Mouse (Mus musculus) myocyte (in vitro differentiated cells): ENCODE measurements around the gene Sys1. TPM values are rescaled to one million over a fixed set of nuclear protein-coding genes. Genes with fewer than 3 reads are reported as not detected.

Experiments
- H3K27me3 ChIP-seq: one replicate; pipeline ENCODE4 v1.6.1; 2011; ENCODE audit not compliant: control insufficient read depth, insufficient read depth, insufficient read length
- H3K36me3 ChIP-seq: one replicate; pipeline ENCODE4 v1.6.1; 2011; ENCODE audit not compliant: control insufficient read depth, insufficient read depth
- H3K4me2 ChIP-seq: one replicate; pipeline ENCODE4 v1.6.1; 2011; ENCODE audit warnings: low read depth, control low read depth
- H3K4me3 ChIP-seq: one replicate; pipeline ENCODE4 v1.5.1; 2011; ENCODE audit warnings: mild to moderate bottlenecking, control low read depth, moderate library complexity
- H3K79me2 ChIP-seq: one replicate; pipeline ENCODE4 v1.6.1; 2011; ENCODE audit not compliant: control insufficient read depth, insufficient read depth
- H3ac ChIP-seq: one replicate; pipeline ENCODE4 v1.6.1; 2011; ENCODE audit not compliant: control insufficient read depth, insufficient read length
- CEBPB ChIP-seq: IDR thresholded peaks from 2 replicates; pipeline ENCODE4 v1.6.1; 2011; ENCODE audit warnings: mild to moderate bottlenecking, moderate library complexity; ENCODE audit not compliant: poor library complexity, insufficient read depth, severe bottlenecking
- E2F4 ChIP-seq: IDR thresholded peaks from one replicate; pipeline ENCODE4 v1.6.1; 2011; ENCODE audit warnings: mild to moderate bottlenecking, control low read depth, moderate library complexity; ENCODE audit not compliant: insufficient read depth
- MAX ChIP-seq: IDR thresholded peaks from one replicate; pipeline ENCODE4 v1.6.1; 2011; ENCODE audit warnings: low read depth, mild to moderate bottlenecking, control low read depth
- MYOD1 ChIP-seq, 3 experiments: IDR thresholded peaks; one replicate each; pipeline ENCODE4 v1.6.1; 2011; ENCODE audit warnings: control low read depth in 2 of 3, low read depth in 2 of 3, mild to moderate bottlenecking in 2 of 3, moderate library complexity in 1 of 3; ENCODE audit not compliant: insufficient read length in 2 of 3, control insufficient read depth in 1 of 3
- MYOG ChIP-seq, 3 experiments: IDR thresholded peaks; one replicate each; pipeline ENCODE4 v1.6.1; 2011; ENCODE audit warnings: control low read depth in 2 of 3, low read depth in 2 of 3, mild to moderate bottlenecking in 2 of 3; ENCODE audit not compliant: insufficient read length in 2 of 3, control insufficient read depth in 1 of 3, insufficient read depth in 1 of 3
- POLR2A ChIP-seq: IDR thresholded peaks from one replicate; pipeline ENCODE4 v1.6.1; 2011; ENCODE audit warnings: low read depth, mild to moderate bottlenecking, control low read depth, moderate library complexity; ENCODE audit not compliant: insufficient read length
- POLR2AphosphoS2 ChIP-seq: IDR thresholded peaks from one replicate; pipeline ENCODE4 v1.6.1; 2011; ENCODE audit warnings: low read depth, control low read depth; ENCODE audit not compliant: insufficient read length
- REST ChIP-seq: IDR thresholded peaks from one replicate; pipeline ENCODE4 v1.6.1; 2011; ENCODE audit warnings: mild to moderate bottlenecking, control low read depth, moderate library complexity; ENCODE audit not compliant: insufficient read depth, insufficient read length
- SRF ChIP-seq: IDR thresholded peaks from one replicate; pipeline ENCODE4 v1.6.1; 2011; ENCODE audit warnings: low read depth; ENCODE audit not compliant: control insufficient read depth, insufficient read length
- TCF12 ChIP-seq: IDR thresholded peaks from one replicate; pipeline ENCODE4 v1.6.1; 2011; ENCODE audit warnings: mild to moderate bottlenecking, control low read depth; ENCODE audit not compliant: poor library complexity, insufficient read depth, severe bottlenecking
- TCF3 ChIP-seq: IDR thresholded peaks from one replicate; pipeline ENCODE4 v1.6.1; 2011; ENCODE audit warnings: low read depth, control low read depth; ENCODE audit not compliant: insufficient read length
- USF1 ChIP-seq: IDR thresholded peaks from one replicate; pipeline ENCODE4 v1.6.1; 2011; ENCODE audit warnings: low read depth, mild to moderate bottlenecking, control low read depth, moderate library complexity
- polyA plus RNA-seq: library from polyadenylated mRNA; unstranded; fragments of >200 nt; fragmentation: generic; extraction: Trizol; gene quantifications from one replicate; pipeline ENCODE4 v1.2.1, GENCODE M21; 2012; ENCODE audit warnings: missing spikeins

Sys1 gene
- polyA plus RNA-seq, 1 experiment, result 47.6 TPM

- peaks cover 63% of the 10 kb centered on the region for H3K79me2 ChIP-seq
- H3ac ChIP-seq, result no peak overlapping the region
- H3K36me3 ChIP-seq, result peaks cover 15% of the 10 kb centered on the region
- H3K4me2 ChIP-seq, result peak overlapping the region; percentile 84
- H3K27me3 ChIP-seq, result no peaks in the 10 kb centered on the region
- H3K4me3 ChIP-seq, result peak overlapping the region; percentile 2
- TF ChIP-seq MAX (no peak), USF1 (no peak), E2F4 (no peak), CEBPB (no peak), MYOG (IDR thresholded peaks at IDR 0.05; ENCODE audit: control insufficient read depth in 1 of 3, insufficient read depth in 1 of 3, insufficient read length in 2 of 3, low read depth in 2 of 3) (no peak), REST (no peak), POLR2AphosphoS2 (no peak), TCF3 (no peak), SRF (no peak), MYOD1 (IDR thresholded peaks at IDR 0.05; ENCODE audit: control insufficient read depth in 1 of 3, insufficient read length in 2 of 3, low read depth in 2 of 3) (no peak), POLR2A (no peak), TCF12 (no peak)
Measured at GRCm38 (mm10) chr2:164433278-164433895, 23.4 kb upstream of the Sys1 start.

GRCm38 (mm10) chr2:164434681-164435080 lies 22.1 kb upstream of the Sys1 start:
- H3K36me3 ChIP-seq, result peaks cover 2% of the 10 kb centered on the region
- H3K79me2 ChIP-seq, result peaks cover 76% of the 10 kb centered on the region
- no peaks in the 10 kb centered on the region for H3K27me3 ChIP-seq
- H3ac ChIP-seq, result no peak overlapping the region
- H3K4me3 ChIP-seq, result no peak overlapping the region
- peak overlapping the region; percentile 19 for H3K4me2 ChIP-seq
- TF ChIP-seq MYOG (IDR thresholded peaks at IDR 0.05; ENCODE audit: control insufficient read depth in 1 of 3, insufficient read depth in 1 of 3, insufficient read length in 2 of 3, low read depth in 2 of 3), result no peak
- no peak for TF ChIP-seq TCF12
- no peak for TF ChIP-seq SRF
- TF ChIP-seq TCF3, result no peak
- no peak for TF ChIP-seq CEBPB

- Histone ChIP-seq H3K36me3 (no peaks in the 10 kb centered on the region), H3K4me2 (peak overlapping the region; percentile 82), H3K27me3 (no peaks in the 10 kb centered on the region), H3K79me2 (peaks cover 81% of the 10 kb centered on the region), H3ac (no peak overlapping the region), H3K4me3 (no peak overlapping the region)
- TF ChIP-seq MYOG (IDR thresholded peaks at IDR 0.05; ENCODE audit: control insufficient read depth in 1 of 3, insufficient read depth in 1 of 3, insufficient read length in 2 of 3, low read depth in 2 of 3) (no peak), TCF12 (no peak), POLR2AphosphoS2 (no peak), POLR2A (no peak), E2F4 (no peak), USF1 (no peak), CEBPB (no peak), TCF3 (no peak), MAX (no peak), REST (no peak), MYOD1 (IDR thresholded peaks at IDR 0.05; ENCODE audit: control insufficient read depth in 1 of 3, insufficient read length in 2 of 3, low read depth in 2 of 3) (no peak), SRF (no peak)
Measured at GRCm38 (mm10) chr2:164435216-164436090, 21.3 kb upstream of the Sys1 start.

- no peak for TF ChIP-seq REST
- TF ChIP-seq SRF, result no peak
- no peak for TF ChIP-seq POLR2A
- TF ChIP-seq E2F4, result no peak
- peak in 1 of 3 experiments; percentile 50 for TF ChIP-seq MYOG (IDR thresholded peaks at IDR 0.05; ENCODE audit: control insufficient read depth in 1 of 3, insufficient read depth in 1 of 3, insufficient read length in 2 of 3, low read depth in 2 of 3)
- no peak for TF ChIP-seq POLR2AphosphoS2
- TF ChIP-seq MYOD1 (IDR thresholded peaks at IDR 0.05; ENCODE audit: control insufficient read depth in 1 of 3, insufficient read length in 2 of 3, low read depth in 2 of 3), result peak in 1 of 3 experiments; percentile 17
- no peak for TF ChIP-seq TCF3
- no peak for TF ChIP-seq MAX
- no peak for TF ChIP-seq USF1
- no peak for TF ChIP-seq CEBPB
- TF ChIP-seq TCF12, result no peak
- no peak overlapping the region for H3ac ChIP-seq
- H3K27me3 ChIP-seq, result no peaks in the 10 kb centered on the region
- peak overlapping the region; percentile 82 for H3K4me2 ChIP-seq
- no peaks in the 10 kb centered on the region for H3K36me3 ChIP-seq
- no peak overlapping the region for H3K4me3 ChIP-seq
- peaks cover 78% of the 10 kb centered on the region for H3K79me2 ChIP-seq
Measured at GRCm38 (mm10) chr2:164436215-164436913, 20.4 kb upstream of the Sys1 start.
